Mouse (Mus musculus): ENCODE data around the gene Fam193b. TPM values are rescaled to one million over a fixed set of nuclear protein-coding genes. Genes with fewer than 3 reads are reported as not detected.

The Fam193b gene
- polyA plus RNA-seq, 1 experiment from 2014 or later = 59.5 TPM

Small RNAs within 50 kb of the gene (microRNA-seq; reads per million reads assigned to microRNA genes)
- 1.3 reads per million for gene Mir6945

Other genes with a start within 250 kb of the Fam193b start
- gene Rab24, start 249.2 kb downstream of the Fam193b start, polyA plus RNA-seq (2016; fragmentation: Nextera tagmentation; extraction: Ambion mirVana) = 108 and 118 TPM in 2 replicates
- 32.2 and 37.6 TPM in 2 replicates for gene Mxd3, start 241.3 kb downstream of the Fam193b start, polyA plus RNA-seq (2016; fragmentation: Nextera tagmentation; extraction: Ambion mirVana)
- gene Lman2, start 208.3 kb downstream of the Fam193b start, polyA plus RNA-seq (2016; fragmentation: Nextera tagmentation; extraction: Ambion mirVana) = 98.3 and 100 TPM in 2 replicates
- 0.61 and 1.2 TPM in 2 replicates for gene Rgs14, start 201.4 kb downstream of the Fam193b start, polyA plus RNA-seq (2016; fragmentation: Nextera tagmentation; extraction: Ambion mirVana)
- gene Slc34a1, start 172.9 kb downstream of the Fam193b start, polyA plus RNA-seq (2016; fragmentation: Nextera tagmentation; extraction: Ambion mirVana) = not detected in 2 replicates
- gene Pfn3, start 155.9 kb downstream of the Fam193b start, polyA plus RNA-seq (2016; fragmentation: Nextera tagmentation; extraction: Ambion mirVana) = not detected in 2 replicates
- gene F12, start 144.3 kb downstream of the Fam193b start, polyA plus RNA-seq (2016; fragmentation: Nextera tagmentation; extraction: Ambion mirVana) = 0.08 and 0.11 TPM in 2 replicates
- gene Grk6, start 126.0 kb downstream of the Fam193b start, polyA plus RNA-seq (2016; fragmentation: Nextera tagmentation; extraction: Ambion mirVana) = 68.3 and 73.0 TPM in 2 replicates
- gene Prr7, start 106.9 kb downstream of the Fam193b start, polyA plus RNA-seq (2016; fragmentation: Nextera tagmentation; extraction: Ambion mirVana) = 1.1 and 1.3 TPM in 2 replicates
- gene Dbn1, start 83.0 kb downstream of the Fam193b start, polyA plus RNA-seq (2016; fragmentation: Nextera tagmentation; extraction: Ambion mirVana) = 383 and 387 TPM in 2 replicates
- gene Pdlim7, start 57.4 kb downstream of the Fam193b start, polyA plus RNA-seq (2016; fragmentation: Nextera tagmentation; extraction: Ambion mirVana) = 172 and 182 TPM in 2 replicates
- gene Dok3, start 41.8 kb downstream of the Fam193b start, polyA plus RNA-seq (2016; fragmentation: Nextera tagmentation; extraction: Ambion mirVana) = 2.5 and 3.0 TPM in 2 replicates
- 78.5 and 80.3 TPM in 2 replicates for gene Ddx41, start 34.5 kb downstream of the Fam193b start, polyA plus RNA-seq (2016; fragmentation: Nextera tagmentation; extraction: Ambion mirVana)
- 120 and 127 TPM in 2 replicates for gene Tmed9, start 2.6 kb upstream of the Fam193b start, polyA plus RNA-seq (2016; fragmentation: Nextera tagmentation; extraction: Ambion mirVana)
- gene B4galt7, start 28.8 kb upstream of the Fam193b start, polyA plus RNA-seq (2016; fragmentation: Nextera tagmentation; extraction: Ambion mirVana) = 35.3 and 38.9 TPM in 2 replicates
- gene Caml, start 51.9 kb upstream of the Fam193b start, polyA plus RNA-seq (2016; fragmentation: Nextera tagmentation; extraction: Ambion mirVana) = 67.0 and 69.7 TPM in 2 replicates
- 42.4 and 45.6 TPM in 2 replicates for gene Ddx46, start 63.9 kb upstream of the Fam193b start, polyA plus RNA-seq (2016; fragmentation: Nextera tagmentation; extraction: Ambion mirVana)
- 83.6 and 83.9 TPM in 2 replicates for gene B230219D22Rik, start 122.0 kb upstream of the Fam193b start, polyA plus RNA-seq (2016; fragmentation: Nextera tagmentation; extraction: Ambion mirVana)
- 99.8 and 103 TPM in 2 replicates for gene Txndc15, start 143.5 kb upstream of the Fam193b start, polyA plus RNA-seq (2016; fragmentation: Nextera tagmentation; extraction: Ambion mirVana)
- 56.6 TPM in 2 replicates for gene Pcbd2, start 156.2 kb upstream of the Fam193b start, polyA plus RNA-seq (2016; fragmentation: Nextera tagmentation; extraction: Ambion mirVana)
- gene Catsper3, start 213.4 kb upstream of the Fam193b start, polyA plus RNA-seq (2016; fragmentation: Nextera tagmentation; extraction: Ambion mirVana) = not detected in 2 replicates

Measured in embryonic facial prominence, embryonic 12.5 days (tissue).